Mouse (Mus musculus): ENCODE data around the gene Zbtb7b.

DNA sequence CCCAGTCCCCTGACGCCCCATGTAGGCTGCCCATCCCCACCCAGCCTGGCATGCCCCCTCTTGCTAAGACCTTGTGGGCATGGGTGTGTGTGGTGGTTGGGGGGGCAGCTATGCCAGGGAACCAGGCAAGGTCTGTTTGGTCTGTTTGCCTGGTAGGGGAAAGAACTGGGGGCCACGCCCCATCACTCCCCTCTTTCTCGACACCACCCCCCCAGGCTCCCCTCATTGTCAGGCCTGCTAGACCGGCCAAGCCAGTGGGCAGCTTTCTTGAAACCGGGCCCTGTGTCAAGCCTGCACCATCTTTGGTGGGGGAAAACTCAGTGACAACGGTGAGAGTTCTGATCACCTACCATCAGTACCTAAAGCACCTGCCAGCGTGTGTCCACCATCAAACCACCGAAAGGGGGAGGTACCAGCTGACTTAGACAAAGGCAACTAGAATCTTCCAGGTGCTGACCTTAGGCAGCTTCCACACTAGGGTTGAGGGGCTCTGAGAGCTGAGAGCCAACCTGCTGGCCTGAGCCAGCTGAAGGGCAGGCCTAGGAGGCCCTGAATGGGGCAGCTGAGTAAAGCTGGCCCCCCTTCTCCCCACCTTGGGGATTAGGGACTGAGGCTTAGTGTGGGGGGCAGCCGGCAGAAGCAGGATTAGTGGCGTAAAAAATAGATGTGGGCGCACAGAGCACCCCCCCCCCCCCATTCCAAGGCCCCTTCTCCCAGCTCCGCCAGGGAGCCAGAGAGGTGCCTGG lies 10.1 kb downstream of the Zbtb7b start:
- TF ChIP-seq ZKSCAN1 (IDR thresholded peaks at IDR 0.05; ENCODE audit: borderline replicate concordance, low read depth, low read length) (no peak), ELF1 (IDR thresholded peaks at IDR 0.05; ENCODE audit: low read depth, low read length) (no peak), CTCF (conservative IDR thresholded peaks at IDR 0.05 in 1 of 2, IDR thresholded peaks at IDR 0.05 in 1 of 2; ENCODE audit: low read depth in 2 of 2, low read length in 2 of 2) (no peak), ZC3H11A (IDR thresholded peaks at IDR 0.05; ENCODE audit: low read depth, low read length) (no peak), MAFK (IDR thresholded peaks at IDR 0.05; ENCODE audit: insufficient replicate concordance, low read length) (no peak), HCFC1 (IDR thresholded peaks at IDR 0.05; ENCODE audit: low read depth, low read length) (no peak), UBTF (IDR thresholded peaks at IDR 0.05; ENCODE audit: low read depth, low read length) (no peak; the same call in 1 of the 2 replicates), EP300 (IDR thresholded peaks at IDR 0.05; ENCODE audit: low read length) (no peak)
